Mouse (Mus musculus): ENCODE measurements at regions not wholly inside any gene's neighbourhood (a gene's known extent, or its start where the extent isn't known, plus 50 kb on each side); places are given as distances from the start of the nearest gene placed in this dataset.
"Not testable (repeated sequence)": the region's sequence is repeated elsewhere in the genome, so short reads cannot be mapped to it uniquely, and the experiment has no call there.

- DNase-seq = no peak
Measured at GRCm38 (mm10) chr14:102161291-102162284, 431.8 kb downstream of the Lmo7 start.

- not testable (repeated sequence) for DNase-seq
Measured at GRCm38 (mm10) chr14:102150410-102150809, 420.7 kb downstream of the Lmo7 start.

GRCm38 (mm10) chr14:102142720-102143119 lies 413.0 kb downstream of the Lmo7 start:
- no peak for DNase-seq

- DNase-seq = no peak
Measured at GRCm38 (mm10) chr14:102138936-102139335, 409.2 kb downstream of the Lmo7 start.

GRCm38 (mm10) chr14:102118166-102118565 lies 388.4 kb downstream of the Lmo7 start:
- DNase-seq = no peak

GRCm38 (mm10) chr14:102106165-102106564 lies 376.4 kb downstream of the Lmo7 start:
- DNase-seq = no peak

GRCm38 (mm10) chr14:102094105-102094504 lies 364.3 kb downstream of the Lmo7 start:
- no peak for DNase-seq

- DNase-seq = no peak
Measured at GRCm38 (mm10) chr14:102092557-102092956, 362.8 kb downstream of the Lmo7 start.

GRCm38 (mm10) chr14:102048932-102049331 lies 319.2 kb downstream of the Lmo7 start:
- DNase-seq = no peak

- no peak for DNase-seq
Measured at GRCm38 (mm10) chr14:102048485-102048884, 318.7 kb downstream of the Lmo7 start.

GRCm38 (mm10) chr14:102038145-102038544 lies 308.4 kb downstream of the Lmo7 start:
- no peak for DNase-seq

GRCm38 (mm10) chr14:102037487-102037886 lies 307.7 kb downstream of the Lmo7 start:
- DNase-seq = no peak

GRCm38 (mm10) chr14:102031047-102031903 lies 301.5 kb downstream of the Lmo7 start:
- DNase-seq = no peak

- no peak for DNase-seq
Measured at GRCm38 (mm10) chr14:102024646-102025045, 294.9 kb downstream of the Lmo7 start.

GRCm38 (mm10) chr14:102020161-102020605 lies 290.4 kb downstream of the Lmo7 start:
- DNase-seq = no peak

GRCm38 (mm10) chr14:102019320-102019719 lies 289.6 kb downstream of the Lmo7 start:
- DNase-seq = no peak

GRCm38 (mm10) chr14:102016572-102016971 lies 286.8 kb downstream of the Lmo7 start:
- no peak for DNase-seq

GRCm38 (mm10) chr14:102014976-102015603 lies 285.3 kb downstream of the Lmo7 start:
- DNase-seq = no peak

- no peak for DNase-seq
Measured at GRCm38 (mm10) chr14:102013238-102013637, 283.5 kb downstream of the Lmo7 start.

- DNase-seq = no peak
Measured at GRCm38 (mm10) chr14:101997535-101997934, 267.8 kb downstream of the Lmo7 start.

- DNase-seq = no peak
Measured at GRCm38 (mm10) chr14:101984401-101984800, 254.6 kb downstream of the Lmo7 start.

Data from kidney, adult 18-20 months (tissue).